Mouse (Mus musculus): ENCODE measurements around the gene Vti1a. TPM values are rescaled to one million over a fixed set of nuclear protein-coding genes. Genes with fewer than 3 reads are reported as not detected.

Gene Vti1a
- total and polyA plus RNA-seq, 2 experiments from 2014 or later = 6.6 to 12.5 TPM

GRCm38 (mm10) chr19:55296301-55296700 is 19.8 kb upstream of the Vti1a start:
- Histone ChIP-seq H3K9ac (replicated peaks; ENCODE audit: low read depth, low read length) (no peak overlapping the region), H3K4me1 (ENCODE audit: control insufficient read depth, insufficient read depth) (no peaks in the 10 kb centered on the region), H3K27ac (ENCODE audit: low read depth) (no peak overlapping the region), H3K9me3 (replicated peaks; ENCODE audit: control insufficient read depth, low read length) (no peaks in the 10 kb centered on the region), H3K4me2 (ENCODE audit: low read depth, low read length) (no peak overlapping the region), H3K4me3 (ENCODE audit: low read depth, low read length) (no peak overlapping the region), H3K36me3 (replicated peaks; ENCODE audit: control insufficient read depth, insufficient read depth, low read length) (peaks cover 55% of the 10 kb centered on the region), H3K27me3 (ENCODE audit: control insufficient read depth, insufficient read depth, low read length) (no peaks in the 10 kb centered on the region)
- DNase-seq (ENCODE audit: low spot score) (no peak), ATAC-seq (ENCODE audit: insufficient read depth, low read depth) (no peak)
- WGBS = 92% methylated on average over 2 of the region's 2 CpGs
- TF ChIP-seq CTCF (IDR thresholded peaks at IDR 0.05; ENCODE audit: low read depth) (no peak), EP300 (IDR thresholded peaks at IDR 0.05; ENCODE audit: low read depth) (no peak)

GRCm38 (mm10) chr19:55297489-55297888 is 18.6 kb upstream of the Vti1a start:
- Histone ChIP-seq H3K4me3 (ENCODE audit: low read depth, low read length) (no peak overlapping the region), H3K36me3 (replicated peaks; ENCODE audit: control insufficient read depth, insufficient read depth, low read length) (peaks cover 60% of the 10 kb centered on the region), H3K4me2 (ENCODE audit: low read depth, low read length) (no peak overlapping the region), H3K4me1 (ENCODE audit: control insufficient read depth, insufficient read depth) (no peaks in the 10 kb centered on the region), H3K9me3 (replicated peaks; ENCODE audit: control insufficient read depth, low read length) (no peaks in the 10 kb centered on the region), H3K9ac (replicated peaks; ENCODE audit: low read depth, low read length) (no peak overlapping the region), H3K27me3 (ENCODE audit: control insufficient read depth, insufficient read depth, low read length) (no peaks in the 10 kb centered on the region), H3K27ac (ENCODE audit: low read depth) (no peak overlapping the region)
- DNase-seq (ENCODE audit: low spot score) (no peak), ATAC-seq (ENCODE audit: insufficient read depth, low read depth) (no peak)
- no peak for TF ChIP-seq EP300 (IDR thresholded peaks at IDR 0.05; ENCODE audit: low read depth)
- no peak for TF ChIP-seq CTCF (IDR thresholded peaks at IDR 0.05; ENCODE audit: low read depth)
- WGBS = 92% methylated on average over 2 of the region's 2 CpGs

GRCm38 (mm10) chr19:55297961-55298360 is 18.1 kb upstream of the Vti1a start:
- Histone ChIP-seq H3K27me3 (ENCODE audit: control insufficient read depth, insufficient read depth, low read length) (no peaks in the 10 kb centered on the region), H3K36me3 (replicated peaks; ENCODE audit: control insufficient read depth, insufficient read depth, low read length) (peaks cover 65% of the 10 kb centered on the region), H3K27ac (ENCODE audit: low read depth) (no peak overlapping the region), H3K4me1 (ENCODE audit: control insufficient read depth, insufficient read depth) (no peaks in the 10 kb centered on the region), H3K9ac (replicated peaks; ENCODE audit: low read depth, low read length) (no peak overlapping the region), H3K4me2 (ENCODE audit: low read depth, low read length) (no peak overlapping the region), H3K4me3 (ENCODE audit: low read depth, low read length) (no peak overlapping the region), H3K9me3 (replicated peaks; ENCODE audit: control insufficient read depth, low read length) (no peaks in the 10 kb centered on the region)
- 71% methylated on average over 5 of the region's 5 CpGs for WGBS
- no peak for ATAC-seq (ENCODE audit: insufficient read depth, low read depth)
- no peak for DNase-seq (ENCODE audit: low spot score)
- TF ChIP-seq EP300 (IDR thresholded peaks at IDR 0.05; ENCODE audit: low read depth) (no peak), CTCF (IDR thresholded peaks at IDR 0.05; ENCODE audit: low read depth) (no peak)

- peaks cover 72% of the 10 kb centered on the region for H3K36me3 ChIP-seq (replicated peaks; ENCODE audit: control insufficient read depth, insufficient read depth, low read length)
These were observed 16.7 kb upstream of the Vti1a start for GRCm38 (mm10) chr19:55299378-55299777.

GRCm38 (mm10) chr19:55300525-55300924 is 15.6 kb upstream of the Vti1a start:
- Histone ChIP-seq H3K4me2 (ENCODE audit: low read depth, low read length) (no peak overlapping the region), H3K27ac (ENCODE audit: low read depth) (no peak overlapping the region), H3K9me3 (replicated peaks; ENCODE audit: control insufficient read depth, low read length) (no peaks in the 10 kb centered on the region), H3K4me3 (ENCODE audit: low read depth, low read length) (no peak overlapping the region), H3K36me3 (replicated peaks; ENCODE audit: control insufficient read depth, insufficient read depth, low read length) (peaks cover 66% of the 10 kb centered on the region), H3K27me3 (ENCODE audit: control insufficient read depth, insufficient read depth, low read length) (no peaks in the 10 kb centered on the region), H3K4me1 (ENCODE audit: control insufficient read depth, insufficient read depth) (no peaks in the 10 kb centered on the region), H3K9ac (replicated peaks; ENCODE audit: low read depth, low read length) (no peak overlapping the region)
- WGBS = 84% methylated on average over 3 of the region's 3 CpGs
- no peak for TF ChIP-seq EP300 (IDR thresholded peaks at IDR 0.05; ENCODE audit: low read depth)
- no peak for TF ChIP-seq CTCF (IDR thresholded peaks at IDR 0.05; ENCODE audit: low read depth)
- ATAC-seq (ENCODE audit: insufficient read depth, low read depth) (no peak), DNase-seq (ENCODE audit: low spot score) (no peak)

More at GRCm38 (mm10) chr19:55299378-55299777, 16.7 kb upstream of the Vti1a start:
- no peaks in the 10 kb centered on the region for H3K9me3 ChIP-seq (replicated peaks; ENCODE audit: control insufficient read depth, low read length)
- H3K27ac ChIP-seq (ENCODE audit: low read depth) = no peak overlapping the region
- no peak overlapping the region for H3K4me3 ChIP-seq (ENCODE audit: low read depth, low read length)
- no peak overlapping the region for H3K4me2 ChIP-seq (ENCODE audit: low read depth, low read length)
- no peak for ATAC-seq (ENCODE audit: insufficient read depth, low read depth)
- no peaks in the 10 kb centered on the region for H3K27me3 ChIP-seq (ENCODE audit: control insufficient read depth, insufficient read depth, low read length)
- no peak for DNase-seq (ENCODE audit: low spot score)
- WGBS = 86% methylated on average over 1 of the region's 1 CpGs
- no peaks in the 10 kb centered on the region for H3K4me1 ChIP-seq (ENCODE audit: control insufficient read depth, insufficient read depth)
- H3K9ac ChIP-seq (replicated peaks; ENCODE audit: low read depth, low read length) = no peak overlapping the region
- TF ChIP-seq EP300 (IDR thresholded peaks at IDR 0.05; ENCODE audit: low read depth) = no peak
- no peak for TF ChIP-seq CTCF (IDR thresholded peaks at IDR 0.05; ENCODE audit: low read depth)

- no peak for TF ChIP-seq EP300 (IDR thresholded peaks at IDR 0.05; ENCODE audit: low read depth)
- peak; percentile 49 for TF ChIP-seq CTCF (IDR thresholded peaks at IDR 0.05; ENCODE audit: low read depth)
- Histone ChIP-seq H3K27ac (ENCODE audit: low read depth) (no peak overlapping the region), H3K9me3 (replicated peaks; ENCODE audit: control insufficient read depth, low read length) (no peaks in the 10 kb centered on the region), H3K36me3 (replicated peaks; ENCODE audit: control insufficient read depth, insufficient read depth, low read length) (peaks cover 75% of the 10 kb centered on the region), H3K4me2 (ENCODE audit: low read depth, low read length) (no peak overlapping the region), H3K27me3 (ENCODE audit: control insufficient read depth, insufficient read depth, low read length) (no peaks in the 10 kb centered on the region), H3K4me1 (ENCODE audit: control insufficient read depth, insufficient read depth) (no peaks in the 10 kb centered on the region), H3K9ac (replicated peaks; ENCODE audit: low read depth, low read length) (no peak overlapping the region), H3K4me3 (ENCODE audit: low read depth, low read length) (no peak overlapping the region)
- ATAC-seq (ENCODE audit: insufficient read depth, low read depth) (no peak), DNase-seq (ENCODE audit: low spot score) (peak; percentile 36)
These were observed 11.1 kb upstream of the Vti1a start for GRCm38 (mm10) chr19:55305024-55305423.
